Mouse (Mus musculus): ENCODE results near the gene Tceal3.
A peak's percentile ranks its signal among the peaks of the same experiment; 100 is the strongest.
"Not testable (repeated sequence)": the region's sequence is repeated elsewhere in the genome, so short reads cannot be mapped to it uniquely, and the experiment has no call there.

Gene Tceal3

GRCm38 (mm10) chrX:136708168-136708681, 117.6 kb downstream of the Tceal3 start:
- peak; percentile 20 for DNase-seq

GRCm38 (mm10) chrX:136708782-136709181, 118.1 kb downstream of the Tceal3 start:
- DNase-seq, result no peak

- DNase-seq, result not testable (repeated sequence)
These were observed 124.3 kb downstream of the Tceal3 start for GRCm38 (mm10) chrX:136714742-136715474.
